ENCODE assay signal across 22 mouse cellular contexts in genomic region chr11:121648166-121648565, GRCm38 (mm10). TPM values are rescaled to one million over a fixed set of nuclear protein-coding genes. Genes with fewer than 3 reads are reported as not detected.
DNase-seq lines count a peak whose midpoint lies in the region; ATAC-seq and TF ChIP-seq lines count a peak whose summit lies in the region.
"Had no signal": no experiment of that assay in that cellular context is flagged by ENCODE, and none has a peak within 500 bp of the region (broad histone marks: within the 10 kb centered on the region; RNA-seq: fewer than 3 reads in every experiment).

No protein-coding gene starts in this region.

- no peak for TF ChIP-seq POLR2A in embryonic fibroblast, embryonic 13.5 days (IDR thresholded peaks at IDR 0.05; ENCODE audit: low read depth, low read length)

- 0 out of 2 replicates have a peak, but pooled peaks cover 8% of the 10 kb centered on the region for H3K4me1 ChIP-seq in heart, embryonic 10.5 days
- no peaks in the 10 kb centered on the region for H3K4me1 ChIP-seq in midbrain, embryonic 11.5 days (ENCODE audit: control insufficient read depth, insufficient read depth, low read length)
- no peaks in the 10 kb centered on the region for H3K4me1 ChIP-seq in midbrain, postnatal 0 days (ENCODE audit: insufficient read depth, low read length)
- peaks cover 27% of the 10 kb centered on the region for H3K4me1 ChIP-seq in embryonic fibroblast, embryonic 13.5 days (ENCODE audit: control insufficient read depth, insufficient read depth, low read length)

- peaks cover 17% of the 10 kb centered on the region; the same call in 1 of the 2 replicates for H3K36me3 ChIP-seq in heart, embryonic 10.5 days
- no peaks in the 10 kb centered on the region; the same call in 1 of the 2 replicates for H3K36me3 ChIP-seq in midbrain, embryonic 11.5 days (ENCODE audit: control insufficient read depth, insufficient read depth, low read length)
- peaks cover 3% of the 10 kb centered on the region; the same call in 1 of the 2 replicates for H3K36me3 ChIP-seq in midbrain, postnatal 0 days (ENCODE audit: insufficient read depth, low read length)

- intact Hi-C loops in heart, postnatal 36 days (cut with DNase I): no loop called here

- WGBS in heart, embryonic 10.5 days: 86% methylated on average over 5 of the region's 5 CpGs
- WGBS in midbrain, embryonic 11.5 days: 92% methylated on average over 5 of the region's 5 CpGs
- 90% methylated on average over 5 of the region's 5 CpGs for WGBS in midbrain, postnatal 0 days

- no peak overlapping the region for H3K27ac ChIP-seq in heart, embryonic 10.5 days
- H3K27ac ChIP-seq in midbrain, embryonic 11.5 days (ENCODE audit: low read depth, low read length): no peak overlapping the region
- no peak overlapping the region for H3K27ac ChIP-seq in midbrain, postnatal 0 days (ENCODE audit: low read depth, low read length)
- peak overlapping the region; percentile 78 for H3K27ac ChIP-seq in embryonic fibroblast, embryonic 13.5 days (ENCODE audit: insufficient read depth, low read length)

- H3K9me3 ChIP-seq in heart, embryonic 10.5 days: no peaks in the 10 kb centered on the region
- H3K9me3 ChIP-seq in midbrain, embryonic 11.5 days (ENCODE audit: control insufficient read depth, low read length): no peaks in the 10 kb centered on the region
- no peaks in the 10 kb centered on the region for H3K9me3 ChIP-seq in midbrain, postnatal 0 days (ENCODE audit: low read length)
- H3K9me3 ChIP-seq: G1E had no signal

- no peaks in the 10 kb centered on the region for H3K27me3 ChIP-seq in heart, embryonic 10.5 days (ENCODE audit: insufficient read depth, poor library complexity, severe bottlenecking)
- no peaks in the 10 kb centered on the region for H3K27me3 ChIP-seq in midbrain, embryonic 11.5 days (ENCODE audit: control insufficient read depth, insufficient read depth, low read length)
- H3K27me3 ChIP-seq in midbrain, postnatal 0 days (ENCODE audit: insufficient read depth, low read length): no peaks in the 10 kb centered on the region
- H3K27me3 ChIP-seq: CH12.LX, Patski had no signal

- H3K4me3 ChIP-seq in heart, embryonic 10.5 days: no peak overlapping the region
- H3K4me3 ChIP-seq in midbrain, embryonic 11.5 days (ENCODE audit: low read depth, low read length): no peak overlapping the region
- H3K4me3 ChIP-seq in midbrain, postnatal 0 days (ENCODE audit: low read depth, low read length): no peak overlapping the region
- H3K4me3 ChIP-seq in embryonic fibroblast, embryonic 13.5 days (ENCODE audit: insufficient read depth, low read length): no peak overlapping the region

- no peak for TF ChIP-seq CTCF in midbrain, postnatal 0 days (IDR thresholded peaks at IDR 0.05)
- TF ChIP-seq CTCF in embryonic fibroblast, embryonic 13.5 days (IDR thresholded peaks at IDR 0.05; ENCODE audit: borderline replicate concordance, insufficient read depth, low read length): no peak

- no peak overlapping the region for H3K4me2 ChIP-seq in midbrain, embryonic 11.5 days
- H3K4me2 ChIP-seq in midbrain, postnatal 0 days (ENCODE audit: low read depth, low read length, poor library complexity, severe bottlenecking): no peak overlapping the region

- H3K9ac ChIP-seq in midbrain, embryonic 11.5 days (ENCODE audit: low read length): no peak overlapping the region
- no peak overlapping the region for H3K9ac ChIP-seq in midbrain, postnatal 0 days (replicated peaks; ENCODE audit: low read length, poor library complexity, severe bottlenecking)

- no peak for ATAC-seq in midbrain, embryonic 11.5 days (ENCODE audit: low FRiP score)
- no peak for ATAC-seq in midbrain, postnatal 0 days (ENCODE audit: low FRiP score)
- ATAC-seq: activated CD4-positive, CD25-positive, alpha-beta regulatory T cell, adult 4 months; CD4-positive, CD25-positive, alpha-beta regulatory T cell, adult 4 months had no signal

- DNase-seq in heart, adult 11 months: peak; percentile 84
- no peak for DNase-seq in heart, postnatal 4 days
- DNase-seq in heart, embryonic 10.5 days (ENCODE audit: low spot score): peak; percentile 13
- DNase-seq in heart, postnatal 36 days: no peak
- peak; percentile 69 for DNase-seq in midbrain, embryonic 11.5 days (ENCODE audit: low spot score, missing footprints)
- DNase-seq in midbrain, postnatal 0 days (ENCODE audit: low spot score): no peak
- no peak for DNase-seq in testis, postnatal 14 days (ENCODE audit: low spot score)
- DNase-seq: adrenal gland, adult 2 months; adrenal gland, adult 8-10 months; adrenal gland, postnatal 10 days; adrenal gland, postnatal 14 days; adrenal gland, postnatal 25 days; adrenal gland, postnatal 36 days; B cell, adult 2 months; cerebellum, adult 11 months; cerebellum, adult 11-12 months had no signal

RNA-seq across cellular contexts. Expression of gene B3gntl1, which starts 24.8 kb away (rescaled TPM):
- 1 to 10 TPM; 4.4 to 4.6 TPM for total RNA-seq in heart, postnatal 4 days (2021)
- polyA plus RNA-seq in heart, embryonic 10.5 days (2016; fragmentation: Nextera tagmentation; extraction: Ambion mirVana): 7.4 and 9.7 TPM in 2 replicates
- total RNA-seq in heart, postnatal 36 days (2021): 1 to 10 TPM; 3.5 to 4.3 TPM
- 5.2 and 5.6 TPM in 2 replicates for polyA plus RNA-seq in midbrain, embryonic 11.5 days (2014; fragmentation: Nextera tagmentation; extraction: Ambion mirVana)
- 10.1 and 10.5 TPM in 2 replicates for total RNA-seq in midbrain, postnatal 0 days (2014; rRNA removed)
- polyA plus RNA-seq in midbrain, postnatal 0 days (2015; fragmentation: Nextera tagmentation; extraction: Ambion mirVana): 5.8 and 6.6 TPM in 2 replicates
- polyA plus RNA-seq in embryonic fibroblast, embryonic 13.5 days (2011; ENCODE audit: insufficient read length, low read depth, missing spikeins): 4.5 and 5.3 TPM in 2 replicates

RNA-seq across cellular contexts. Expression of gene Metrnl, which starts 53.2 kb away (rescaled TPM):
- total RNA-seq in heart, postnatal 4 days (2021): 10 to 100 TPM; 15.4 to 17.3 TPM
- polyA plus RNA-seq in heart, embryonic 10.5 days (2016; fragmentation: Nextera tagmentation; extraction: Ambion mirVana): 6.3 and 6.4 TPM in 2 replicates
- total RNA-seq in heart, postnatal 36 days (2021): 10 to 100 TPM; 17.6 to 21.5 TPM
- polyA plus RNA-seq in midbrain, embryonic 11.5 days (2014; fragmentation: Nextera tagmentation; extraction: Ambion mirVana): 10.5 and 10.7 TPM in 2 replicates
- total RNA-seq in midbrain, postnatal 0 days (2014; rRNA removed): 10.2 and 15.8 TPM in 2 replicates
- 12.5 and 15.4 TPM in 2 replicates for polyA plus RNA-seq in midbrain, postnatal 0 days (2015; fragmentation: Nextera tagmentation; extraction: Ambion mirVana)
- 26.3 and 29.4 TPM in 2 replicates for polyA plus RNA-seq in embryonic fibroblast, embryonic 13.5 days (2011; ENCODE audit: insufficient read length, low read depth, missing spikeins)
- total RNA-seq: G1E had no signal
- polyA plus RNA-seq: G1E had no signal

Comparison
In these comparisons a context has a peak if more than half of its experiments do, and no peak if none do; other contexts are left out.
1. DNase-seq: peak in heart, adult 11 months (single experiment), heart, embryonic 10.5 days (single experiment) and midbrain, embryonic 11.5 days (single experiment); none in heart, postnatal 4 days (single experiment), heart, postnatal 36 days (0 of 2), midbrain, postnatal 0 days (single experiment) and testis, postnatal 14 days (single experiment).